Mouse (Mus musculus) c-Kit-positive CD71-positive TER-119-negative erythroid progenitor cells, embryonic 14.5 days (primary cell): ENCODE measurements around the gene Fyn.

Experiments
- DNase-seq: peaks from one replicate; pipeline ENCODE4 v3.0.0-alpha.2; 2013; ENCODE audit warnings: low read depth

Gene Fyn

DNA sequence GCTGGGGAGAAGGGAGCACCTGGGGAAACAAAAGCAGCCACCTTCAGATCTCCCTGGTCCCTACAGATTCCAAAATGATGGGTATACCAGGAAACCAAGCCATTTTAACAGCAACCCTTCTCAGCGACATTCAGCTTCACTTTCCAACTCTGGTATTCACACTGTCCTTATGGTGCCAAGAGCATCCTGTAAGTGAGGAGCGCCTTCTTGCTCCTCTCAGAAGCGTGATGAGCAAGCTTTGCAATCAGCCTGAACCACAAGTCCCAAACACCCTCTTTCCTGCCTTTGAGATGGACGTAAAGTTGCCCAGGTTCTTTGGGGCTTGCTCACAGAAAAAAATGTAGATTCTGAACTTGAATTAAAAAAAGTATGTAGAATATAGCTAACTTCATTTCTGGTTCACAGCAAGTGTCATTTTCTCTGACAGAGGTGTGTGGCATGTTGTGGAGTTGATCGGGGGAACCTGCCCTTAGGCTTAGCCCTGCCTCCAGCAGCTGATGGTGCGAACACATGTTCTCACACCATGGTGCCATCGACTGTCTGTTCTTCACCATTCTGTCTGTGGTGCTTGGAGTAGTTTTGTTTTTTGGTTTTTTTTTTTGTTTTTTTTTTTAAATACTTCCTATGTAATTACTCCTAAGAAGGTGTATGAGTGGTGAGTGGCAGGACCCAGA, 102.5 kb downstream of the Fyn start:
- DNase-seq: no peak

DNA sequence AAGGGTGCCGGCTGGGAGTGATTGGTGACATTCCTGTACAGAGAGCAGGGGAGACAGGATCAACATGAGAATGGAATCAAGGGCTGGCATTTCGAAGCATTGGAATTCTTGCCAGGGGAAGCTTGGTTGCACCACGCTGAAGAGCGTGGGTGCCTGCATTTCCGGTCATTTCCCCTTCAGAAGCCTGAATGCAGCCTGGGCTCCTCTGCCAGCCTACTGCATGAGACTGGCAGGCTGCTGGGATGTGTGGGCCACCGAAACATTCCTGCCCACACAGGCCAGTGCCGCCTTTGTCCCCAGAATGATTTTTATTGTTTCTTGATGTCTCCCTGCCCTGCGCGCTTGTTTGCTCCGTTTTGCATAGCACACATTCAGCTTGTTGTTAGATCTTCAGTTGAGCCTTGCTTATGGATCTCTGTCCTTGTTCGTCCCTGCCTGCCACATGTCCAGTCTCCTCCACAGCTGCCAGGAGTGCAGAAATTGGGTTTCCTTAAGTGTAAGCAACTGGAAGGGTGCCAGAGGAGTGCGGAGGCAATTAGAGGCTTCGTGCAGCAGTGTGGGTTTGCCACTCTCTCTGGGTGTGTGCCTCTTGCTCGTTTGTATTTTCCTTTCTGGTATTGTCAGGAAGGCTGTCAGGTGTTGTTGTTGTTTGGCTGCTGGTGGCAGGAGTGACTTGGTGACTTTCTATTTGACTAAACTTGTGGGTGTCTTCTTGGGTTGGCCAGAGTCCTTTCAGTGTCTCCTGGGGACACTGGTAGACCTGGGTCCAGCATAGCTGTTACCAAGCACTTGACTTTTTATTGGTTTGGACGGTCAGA, 103.3 kb downstream of the Fyn start:
- no peak for DNase-seq

DNA sequence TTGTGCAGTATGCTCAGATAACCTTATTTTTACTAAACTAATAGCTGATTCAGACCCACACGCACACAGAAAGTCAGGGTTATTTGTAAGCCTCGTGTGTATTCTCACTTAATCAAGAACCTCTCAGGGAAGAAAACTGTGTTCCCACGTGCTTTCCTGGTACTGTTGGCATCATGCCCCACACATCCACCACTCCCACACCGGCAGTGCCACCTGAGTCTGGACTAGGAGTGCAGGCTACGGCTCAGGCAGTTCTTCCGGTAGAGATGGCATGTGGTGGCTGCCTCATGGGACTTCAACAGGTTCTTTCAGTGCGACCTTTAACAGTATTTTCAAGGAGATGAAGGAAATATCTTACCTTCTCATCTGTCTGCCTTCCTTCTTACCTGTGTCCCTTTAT, 104.3 kb downstream of the Fyn start:
- DNase-seq: no peak

DNA sequence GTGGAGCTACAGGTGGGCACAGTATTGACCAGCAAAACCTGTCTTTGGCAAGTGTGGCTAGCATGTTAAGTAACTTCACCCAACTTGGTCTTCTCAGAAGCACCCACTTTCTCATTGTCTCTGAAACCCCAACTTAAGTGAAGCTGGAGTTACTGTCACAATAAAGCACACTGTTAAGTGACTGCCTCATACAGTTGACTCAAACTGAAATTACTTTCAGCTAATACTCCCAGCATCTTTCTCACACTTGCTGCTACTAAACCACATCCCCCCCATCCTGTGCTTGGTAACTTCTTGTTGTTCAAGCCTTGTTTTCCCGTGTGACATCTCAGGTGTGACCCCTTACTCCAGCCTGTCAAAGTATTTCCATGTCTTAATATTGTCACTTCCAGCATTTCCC, 110.7 kb downstream of the Fyn start:
- DNase-seq: no peak

DNA sequence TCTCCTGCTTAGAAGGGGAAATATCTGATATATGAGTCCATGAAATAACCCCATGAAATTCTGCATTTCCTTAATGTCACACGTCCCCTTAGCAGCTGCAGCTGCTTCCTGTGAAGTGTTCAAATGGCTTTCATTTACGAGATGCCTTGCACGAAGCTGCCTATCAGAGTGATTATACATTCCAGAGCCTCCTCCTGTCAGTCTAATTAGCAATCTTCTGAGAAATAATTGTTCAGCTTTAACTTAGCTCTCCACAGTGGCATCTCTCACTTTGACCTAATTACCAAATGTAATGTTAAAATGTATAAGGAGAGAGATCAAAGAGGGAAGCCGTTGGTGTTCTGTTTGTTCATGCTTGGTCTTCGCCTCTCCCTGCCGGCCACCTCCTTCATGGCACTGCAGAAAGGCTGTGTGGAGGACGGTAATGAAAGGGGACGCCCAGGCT, 115.7 kb downstream of the Fyn start:
- DNase-seq: no peak

DNA sequence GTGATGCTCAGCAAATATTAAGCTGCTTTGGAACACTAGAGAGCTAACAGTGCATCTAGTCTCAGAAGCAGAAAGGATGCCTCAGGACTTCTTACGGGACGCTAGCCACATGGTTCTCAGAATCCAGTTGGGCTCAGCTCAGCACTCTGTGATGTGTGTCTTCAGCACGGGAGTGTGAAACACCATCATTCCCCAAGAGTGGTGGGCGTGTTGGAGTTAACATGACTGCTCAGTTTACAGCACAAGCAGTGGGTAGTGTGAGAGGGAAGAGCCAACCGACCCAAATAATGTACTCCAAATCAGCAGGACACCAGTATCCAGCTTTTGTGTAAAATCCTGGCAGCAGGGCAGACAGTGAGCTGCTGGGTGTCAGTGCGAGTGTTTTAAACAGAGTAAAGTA, 116.2 kb downstream of the Fyn start:
- no peak for DNase-seq

DNA sequence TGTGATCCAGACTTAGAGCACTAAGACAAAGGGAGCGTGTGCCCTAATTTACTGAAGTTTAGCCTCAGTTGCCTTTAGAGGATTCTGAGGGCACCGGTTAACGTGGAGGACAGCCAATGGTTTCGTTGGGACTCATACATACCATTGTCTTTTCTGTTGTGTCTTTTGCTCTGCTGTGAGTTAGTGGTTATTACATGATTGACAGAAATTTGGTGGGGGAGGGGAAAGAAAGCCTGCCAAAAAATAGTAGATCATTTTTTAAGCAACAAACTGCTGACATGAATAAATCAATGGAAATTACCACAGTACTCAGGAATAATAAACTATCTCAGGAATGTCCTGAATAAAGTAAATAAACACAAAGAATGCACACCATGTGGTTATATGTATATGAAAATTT, 117.3 kb downstream of the Fyn start:
- DNase-seq: no peak

DNA sequence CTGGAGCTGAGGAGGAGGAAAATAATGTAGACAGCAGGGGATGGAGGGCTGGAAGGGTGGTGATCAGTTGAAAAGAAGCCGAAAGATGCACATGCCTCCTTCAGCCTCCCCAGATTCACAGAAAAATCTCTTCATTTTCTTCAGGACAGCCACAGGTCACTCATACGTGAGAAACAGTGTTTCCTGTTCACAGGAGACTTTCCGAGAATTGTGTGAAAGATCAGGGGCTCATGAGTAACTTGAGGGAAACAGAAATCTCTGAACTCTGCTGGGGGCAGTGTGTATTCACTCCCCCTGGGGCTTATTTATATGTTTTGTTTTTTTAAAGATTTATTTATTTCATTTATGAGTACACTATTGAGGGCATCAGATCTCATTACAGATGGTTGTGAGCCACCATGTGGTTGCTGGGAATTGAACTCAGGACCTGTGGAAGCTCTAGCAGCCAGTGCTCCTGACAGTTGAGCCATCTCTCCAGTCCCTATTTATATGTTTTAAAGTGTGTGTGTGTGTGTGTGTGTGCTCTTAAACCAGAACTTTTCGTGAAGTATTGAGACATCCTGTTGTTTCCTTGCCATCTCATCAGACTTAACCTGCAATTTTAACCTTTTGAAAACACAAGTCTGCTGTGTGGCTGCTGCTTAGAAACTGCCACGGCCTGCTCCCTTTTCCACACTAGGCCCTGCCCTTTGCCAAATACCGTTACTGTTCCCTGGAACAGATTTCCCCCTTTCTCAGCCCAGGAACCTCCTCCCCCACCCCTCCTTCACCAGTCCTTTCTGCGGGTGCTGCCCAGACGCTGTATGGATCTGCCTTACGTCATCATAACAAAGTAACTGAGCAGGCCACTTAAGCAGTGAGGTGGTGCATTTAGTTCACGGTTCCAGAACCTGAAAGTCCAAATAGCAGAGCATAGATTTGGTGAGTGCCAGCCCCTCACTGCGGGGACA, 118.1 kb downstream of the Fyn start:
- DNase-seq: no peak

DNA sequence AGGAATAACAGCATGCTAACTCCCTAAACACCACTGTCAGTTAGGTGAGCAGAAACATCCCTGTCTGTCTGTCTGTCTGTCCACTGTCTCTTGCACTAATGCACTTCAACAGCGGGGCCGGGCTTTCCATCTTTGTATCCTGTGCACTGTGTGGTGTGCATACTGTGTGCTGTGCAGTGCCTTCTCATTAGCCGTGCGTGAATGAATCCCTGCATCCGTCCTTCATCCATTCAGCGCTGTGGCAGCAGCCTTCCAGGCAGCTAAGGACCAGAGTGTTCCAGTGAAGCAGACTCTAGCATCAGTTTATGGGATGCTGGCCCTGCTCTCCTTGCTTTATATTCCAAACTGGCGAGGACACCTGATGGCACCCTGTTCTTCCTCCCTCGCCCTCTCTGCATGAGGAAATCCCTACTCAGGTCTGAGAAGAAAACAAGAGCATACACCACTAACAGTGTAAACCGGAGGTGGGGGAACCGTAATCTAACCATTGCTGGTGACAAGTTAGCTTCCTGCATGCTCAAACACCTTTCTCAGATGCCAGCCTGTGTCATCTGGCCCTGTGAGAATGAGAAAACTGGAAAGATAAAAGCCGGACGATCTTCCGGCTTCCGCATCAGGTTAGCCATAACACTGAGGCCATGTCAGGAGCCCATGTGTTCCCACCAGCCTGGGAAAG, 119.2 kb downstream of the Fyn start:
- DNase-seq: no peak

DNA sequence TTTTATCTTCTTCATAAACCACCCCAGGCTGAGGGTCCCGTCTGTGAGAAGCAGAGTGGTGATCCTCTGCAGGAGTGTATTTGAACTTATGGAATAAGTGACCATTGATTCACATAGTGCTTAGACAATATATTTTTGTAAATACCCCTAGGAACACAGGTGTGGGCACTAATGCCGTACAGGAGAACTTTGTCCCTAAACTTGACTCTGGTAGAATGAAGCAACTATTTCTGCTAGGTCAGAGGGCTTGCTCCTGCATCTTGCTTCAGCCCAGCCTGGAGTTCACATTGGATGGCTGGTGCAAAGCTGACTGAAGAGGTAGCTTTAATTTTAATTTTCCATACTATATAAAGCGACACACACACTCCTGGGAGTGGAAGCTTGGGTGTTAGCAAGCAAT, 119.9 kb downstream of the Fyn start:
- no peak for DNase-seq

DNA sequence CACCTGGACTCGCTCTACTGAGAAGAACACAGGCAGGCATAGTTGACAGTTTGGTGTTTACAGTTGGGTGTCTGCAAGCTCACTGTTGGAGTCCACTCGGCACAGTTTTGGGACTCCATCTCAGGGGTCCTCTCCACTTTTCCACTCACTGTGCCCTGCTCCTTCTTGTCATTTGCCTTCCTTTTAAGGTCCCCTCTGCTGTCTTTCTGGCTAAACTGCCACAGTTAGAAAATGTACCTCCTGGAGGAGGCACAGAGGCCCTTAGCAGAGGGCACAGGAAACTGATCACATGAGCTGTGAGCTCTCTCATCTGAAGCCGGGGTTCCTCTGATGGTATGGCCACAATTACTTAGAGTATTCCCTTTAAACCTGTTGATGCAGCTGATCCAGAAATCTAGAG, 120.3 kb downstream of the Fyn start:
- DNase-seq: no peak

DNA sequence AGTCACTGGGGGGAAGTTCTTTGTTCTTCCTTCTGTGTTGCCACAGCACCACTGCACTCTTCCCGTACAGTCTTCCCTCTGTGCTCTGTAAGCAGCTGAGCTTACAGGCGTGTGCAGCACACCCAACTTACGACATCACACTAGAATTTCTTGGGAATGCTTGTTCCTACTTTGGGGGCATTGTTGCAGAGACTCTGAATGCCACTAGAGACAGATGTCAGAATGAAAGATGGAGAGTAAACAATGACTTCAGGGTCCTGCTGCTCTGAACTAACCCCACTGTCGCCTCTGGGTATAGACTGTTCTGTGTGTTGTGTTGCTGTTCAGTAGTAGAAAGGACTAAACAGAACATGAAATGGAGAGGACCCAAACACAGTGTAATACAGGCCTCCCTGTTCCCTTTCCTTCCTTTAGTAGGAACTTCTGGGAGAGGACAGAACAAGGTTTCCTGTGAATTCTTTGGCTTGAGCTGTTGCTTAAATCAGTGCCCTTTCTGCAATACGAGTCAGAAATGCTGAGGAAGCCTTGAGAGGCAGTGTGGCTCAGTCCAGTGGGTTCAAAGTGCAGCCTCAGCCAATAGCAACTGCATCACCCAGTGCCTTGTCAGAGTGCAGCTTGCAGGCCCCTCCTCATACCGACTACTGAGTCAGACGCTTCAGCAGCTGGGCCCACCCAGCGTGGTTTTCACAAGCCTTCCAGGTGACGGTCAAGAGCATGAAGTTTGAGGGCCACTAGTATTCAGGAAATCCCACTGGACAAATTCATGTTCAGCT, 121.9 kb downstream of the Fyn start:
- DNase-seq: no peak

DNA sequence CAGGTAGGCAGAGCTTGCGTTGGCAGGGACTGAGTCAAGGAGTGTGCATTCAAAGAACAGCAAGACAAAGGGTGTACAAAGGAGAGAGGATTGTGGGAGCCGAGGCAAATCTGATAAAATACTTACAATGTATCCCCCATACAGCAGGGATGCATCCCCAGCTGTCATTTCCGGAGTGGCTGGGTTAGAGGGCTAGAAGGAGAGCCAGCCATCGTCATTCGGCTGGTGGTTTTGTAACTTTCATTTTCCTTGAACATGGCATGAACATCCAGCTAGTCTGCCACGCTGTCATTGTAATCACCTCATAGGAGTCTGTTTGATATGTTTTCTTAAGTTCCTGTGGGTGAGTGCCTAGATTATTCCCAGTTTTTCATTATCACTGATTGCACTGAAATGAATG, 123.5 kb downstream of the Fyn start:
- DNase-seq: no peak

DNA sequence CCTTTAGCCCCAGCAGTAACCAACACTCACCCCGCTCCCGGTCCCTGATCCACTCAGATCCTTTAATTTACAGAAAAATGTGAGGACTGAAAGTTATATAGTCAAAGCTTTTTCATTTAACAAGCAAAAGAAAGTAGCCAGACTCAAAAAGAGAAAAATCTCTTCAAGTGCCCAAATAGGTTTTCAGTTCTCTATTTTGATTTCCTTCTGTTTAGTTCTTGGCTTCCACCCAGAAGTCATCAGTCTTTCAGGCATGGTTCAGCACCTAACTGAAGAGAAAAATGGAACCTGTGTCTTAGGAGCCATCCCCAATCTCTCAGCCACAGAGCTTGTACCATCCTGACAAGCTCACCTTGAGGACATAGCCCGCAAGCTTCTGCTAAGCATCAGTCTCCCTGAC, 124.4 kb downstream of the Fyn start:
- DNase-seq: no peak

DNA sequence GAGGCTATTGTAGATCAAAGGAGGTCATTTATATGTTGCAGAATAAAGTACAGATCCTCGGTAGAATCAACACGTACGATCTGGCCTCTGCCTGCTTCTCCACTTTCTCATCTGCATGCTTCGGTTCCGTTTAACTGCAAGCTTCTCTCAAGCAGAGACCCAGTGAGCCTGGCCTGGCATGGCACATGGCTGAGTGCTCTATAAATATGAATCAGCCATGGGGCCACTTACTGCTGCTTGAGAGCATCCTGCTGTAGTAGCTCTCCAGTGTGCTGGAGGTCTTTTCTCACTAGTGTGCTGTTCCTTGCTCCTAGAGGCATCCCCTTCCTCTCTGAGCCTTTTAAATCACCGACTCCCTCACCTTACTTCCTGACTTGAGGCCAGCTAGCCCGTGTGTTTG, 130.0 kb downstream of the Fyn start:
- no peak for DNase-seq

DNA sequence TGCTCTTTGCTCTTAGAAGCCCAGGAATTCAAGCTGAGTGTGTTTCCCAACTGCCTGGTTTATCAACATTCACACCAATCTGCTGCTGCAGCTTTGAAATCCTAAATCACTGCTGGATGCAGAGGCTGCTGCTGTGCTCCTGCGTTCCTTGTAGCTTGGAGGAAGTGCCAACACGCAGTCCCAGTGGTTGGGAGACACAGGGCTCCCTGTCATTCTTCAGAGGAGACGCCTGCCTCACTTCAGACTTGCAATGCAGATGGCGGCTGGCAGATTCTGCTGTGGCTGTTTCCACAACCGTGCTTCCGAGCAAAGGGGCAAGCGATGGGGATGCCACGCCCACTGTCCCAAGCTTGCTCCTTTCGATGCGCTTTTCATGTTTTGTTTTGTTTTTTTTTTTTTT, 132.9 kb downstream of the Fyn start:
- no peak for DNase-seq

DNA sequence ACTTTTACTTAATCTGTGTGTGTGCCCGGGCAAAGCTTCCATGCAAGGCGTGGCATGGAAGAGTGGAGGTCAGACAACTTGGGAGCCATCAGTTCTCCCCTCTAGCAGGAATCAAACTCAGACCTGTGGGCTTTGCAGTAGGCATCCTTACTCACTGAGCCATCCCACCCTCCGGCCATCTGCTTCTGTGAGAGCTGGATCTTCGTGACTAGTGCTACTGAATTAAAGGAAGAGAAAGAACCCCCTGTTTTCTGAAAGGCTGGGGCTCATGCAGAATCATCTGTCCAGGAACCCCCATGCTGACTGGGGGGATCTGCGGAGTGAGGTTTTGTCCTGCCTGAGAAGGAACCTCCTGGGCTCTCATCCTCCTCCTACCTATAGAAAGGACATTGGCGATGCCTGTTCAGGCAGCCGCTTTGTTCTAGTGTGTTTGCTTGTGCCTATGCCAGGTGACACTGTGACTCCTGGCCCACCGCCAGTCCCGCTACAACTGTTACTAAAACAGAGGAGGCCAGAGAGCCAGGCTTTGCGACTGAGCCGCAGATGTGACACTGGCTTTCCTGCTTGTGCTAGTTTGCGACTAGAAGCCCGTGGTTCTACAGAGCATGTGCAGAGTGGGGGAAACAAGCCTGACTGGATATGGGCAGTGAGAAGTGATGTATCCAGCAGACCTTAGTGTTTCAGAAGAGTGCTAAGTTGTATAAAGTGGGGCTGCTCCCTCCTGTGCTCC, 133.5 kb downstream of the Fyn start:
- no peak for DNase-seq

DNA sequence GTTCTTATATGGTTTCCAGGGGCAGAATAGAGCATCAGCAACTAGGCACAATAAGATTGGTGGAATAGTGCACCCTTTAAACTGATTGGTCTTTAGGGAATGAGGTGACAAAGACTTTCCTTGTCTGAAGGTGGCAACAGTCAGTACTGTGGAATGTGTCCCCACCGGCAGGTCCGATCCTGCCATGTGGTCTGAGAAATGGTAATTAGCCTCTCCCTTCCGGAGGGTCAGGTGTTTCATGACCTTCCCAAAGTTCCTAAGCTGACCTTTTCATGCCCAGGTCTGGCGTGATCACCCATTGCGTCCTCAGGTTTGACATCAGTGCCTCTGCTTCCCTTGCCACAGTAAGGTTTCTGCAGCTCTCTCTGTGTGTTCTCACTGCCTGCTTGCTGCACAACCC, 134.7 kb downstream of the Fyn start:
- no peak for DNase-seq

DNA sequence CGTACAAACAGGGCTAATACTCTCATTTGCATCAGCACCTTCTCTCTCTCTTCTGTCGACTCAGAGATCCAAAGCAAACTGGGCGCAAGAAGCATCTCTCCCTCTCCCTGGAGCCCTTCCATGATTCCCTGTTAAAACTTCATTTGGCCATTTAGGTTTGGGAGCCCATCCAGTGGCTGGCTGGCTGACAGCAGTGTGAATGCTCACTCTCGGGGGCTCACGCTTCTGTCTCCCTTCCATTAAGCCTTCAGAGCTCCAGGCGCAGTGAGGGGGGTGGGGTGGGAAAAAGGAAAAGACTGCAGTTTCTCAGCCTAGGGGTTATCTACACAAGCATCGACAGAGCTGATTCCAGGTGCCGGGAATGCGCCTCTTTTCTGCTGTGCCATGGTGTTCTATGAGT, 136.4 kb downstream of the Fyn start:
- DNase-seq: no peak

DNA sequence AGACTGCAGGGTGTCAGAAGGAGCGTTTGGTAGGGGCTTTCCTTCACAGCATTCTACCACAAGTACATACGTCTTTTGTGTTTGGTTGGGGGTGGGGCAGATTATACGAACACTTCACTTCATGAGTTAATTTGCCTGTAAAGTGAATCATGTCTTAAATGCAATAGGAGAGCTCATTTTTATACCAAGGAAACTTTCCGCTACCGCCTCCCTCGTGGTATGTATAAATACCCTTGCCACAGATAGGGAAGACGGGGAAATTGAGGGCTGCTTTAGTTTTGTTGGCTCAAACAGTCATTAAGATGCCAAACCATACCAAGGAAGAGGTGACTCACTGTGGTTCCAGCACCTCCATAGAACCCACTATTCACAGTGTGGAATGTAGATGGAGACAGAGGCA, 137.0 kb downstream of the Fyn start:
- no peak for DNase-seq

DNA sequence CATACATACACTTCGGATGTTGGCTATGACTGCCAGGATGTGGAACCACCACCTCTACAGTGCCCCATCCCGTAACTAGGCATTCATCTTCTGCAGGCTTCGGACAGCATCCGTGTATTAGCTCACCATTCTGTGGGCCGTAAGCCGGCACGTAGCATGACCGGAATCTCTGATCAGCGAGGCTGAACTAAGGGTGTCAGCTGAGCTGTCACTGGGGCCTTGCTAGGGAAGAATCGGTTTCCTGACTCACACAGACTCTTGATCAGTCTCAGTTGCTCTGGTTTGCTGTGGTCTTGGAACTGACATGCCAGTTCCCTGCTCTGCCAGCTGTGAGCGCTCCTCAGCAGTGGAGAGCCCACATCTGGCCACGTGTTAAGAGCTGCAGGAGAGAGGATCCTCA, 137.7 kb downstream of the Fyn start:
- DNase-seq: no peak
